Mouse (Mus musculus) hindbrain, embryonic 10.5 days (tissue): ENCODE data around the gene Pradc1. TPM values are rescaled to one million over a fixed set of nuclear protein-coding genes. Genes with fewer than 3 reads are reported as not detected.

ENCODE experiments used
- DNase-seq: peaks from one replicate; pipeline ENCODE4 v3.0.0-alpha.2; 2017; ENCODE audit warnings: low spot score
- H3K27ac ChIP-seq: fragments of 300-500 bp; sonication (generic); 2 replicates; pipeline ENCODE4 v1.5.1; 2016; ENCODE audit warnings: mild to moderate bottlenecking, moderate library complexity
- H3K27me3 ChIP-seq: fragments of 300-500 bp; sonication (generic); 2 replicates; pipeline ENCODE4 v1.6.1; 2016; ENCODE audit warnings: mild to moderate bottlenecking; ENCODE audit not compliant: poor library complexity, insufficient read depth, severe bottlenecking
- H3K36me3 ChIP-seq: fragments of 300-500 bp; sonication (generic); 2 replicates; pipeline ENCODE4 v1.6.1; 2016; ENCODE audit warnings: mild to moderate bottlenecking, moderate library complexity
- H3K4me1 ChIP-seq: fragments of 300-500 bp; sonication (generic); replicated peaks from 2 replicates; pipeline ENCODE4 v1.6.1; 2016; ENCODE audit warnings: mild to moderate bottlenecking
- H3K4me3 ChIP-seq: fragments of 300-500 bp; sonication (generic); 2 replicates; pipeline ENCODE4 v1.5.1; 2016; ENCODE audit warnings: mild to moderate bottlenecking, moderate library complexity
- H3K9me3 ChIP-seq: fragments of 300-500 bp; sonication (generic); 2 replicates; pipeline ENCODE4 v1.6.1; 2016; ENCODE audit warnings: mild to moderate bottlenecking, moderate library complexity
- WGBS: fragments of 180-500 bp; shearing (Covaris S2); methylation state at CpG from one replicate; pipeline ENCODE4 v1.1.7; 2016; 5-methylcytosine and 5-hydroxymethylcytosine counted together
- polyA plus RNA-seq: library from polyadenylated mRNA; unstranded; fragments of >200 nt; fragmentation: Nextera tagmentation; extraction: Ambion mirVana; gene quantifications from 2 replicates; pipeline ENCODE4 v1.2.1, GENCODE M21; 2016

The Pradc1 gene
- polyA plus RNA-seq: 37.5 and 40.7 TPM in 2 replicates

GRCm38 (mm10) chr6:85451664-85452410 lies at the start of gene Pradc1:
Gene Pradc1 (minus strand): TSS chr6:85451970.
- H3K4me1 ChIP-seq: peaks cover 53% of the 10 kb centered on the region
- under 1% methylated on average over 54 of the region's 54 CpGs for whole genome bisulfite sequencing
- peaks cover 31% of the 10 kb centered on the region for H3K36me3 ChIP-seq
- no peaks in the 10 kb centered on the region for H3K9me3 ChIP-seq
- no peaks in the 10 kb centered on the region for H3K27me3 ChIP-seq
- peak within 1 kb of the TSS; percentile 97 for H3K27ac ChIP-seq
- H3K4me3 ChIP-seq: peak within 1 kb of the TSS; percentile 92
- peak; percentile 99 for DNase-seq

- Histone ChIP-seq H3K36me3 (no peaks in the 10 kb centered on the region), H3K4me1 (peaks cover 25% of the 10 kb centered on the region), H3K9me3 (no peaks in the 10 kb centered on the region), H3K27ac (no peak overlapping the region), H3K27me3 (peaks cover 44% of the 10 kb centered on the region), H3K4me3 (no peak overlapping the region)
- WGBS: 76% methylated on average over 1 of the region's 1 CpGs
- no peak for DNase-seq
These were observed 48.6 kb upstream of the Pradc1 start for GRCm38 (mm10) chr6:85500416-85500815.

DNA sequence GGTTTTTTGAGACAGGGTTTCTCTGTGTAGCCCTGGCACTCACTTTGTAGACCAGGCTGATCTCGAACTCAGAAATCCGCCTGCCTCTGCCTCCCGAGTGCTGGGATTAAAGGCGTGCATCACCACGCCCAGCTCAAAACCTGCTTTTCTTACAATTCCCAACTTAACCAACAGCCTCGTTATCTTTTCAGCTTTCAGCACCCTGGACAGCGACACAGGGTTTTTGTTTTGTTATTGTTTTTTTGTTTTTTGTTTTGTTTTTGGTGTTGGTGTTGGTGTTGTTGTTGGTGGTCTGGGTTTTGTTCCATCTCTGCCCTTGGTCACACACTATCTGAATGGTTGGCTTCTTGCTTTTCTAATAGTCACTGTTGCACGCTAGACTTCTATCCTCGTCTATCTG lies 46.4 kb upstream of the Pradc1 start:
- DNase-seq: no peak

DNA sequence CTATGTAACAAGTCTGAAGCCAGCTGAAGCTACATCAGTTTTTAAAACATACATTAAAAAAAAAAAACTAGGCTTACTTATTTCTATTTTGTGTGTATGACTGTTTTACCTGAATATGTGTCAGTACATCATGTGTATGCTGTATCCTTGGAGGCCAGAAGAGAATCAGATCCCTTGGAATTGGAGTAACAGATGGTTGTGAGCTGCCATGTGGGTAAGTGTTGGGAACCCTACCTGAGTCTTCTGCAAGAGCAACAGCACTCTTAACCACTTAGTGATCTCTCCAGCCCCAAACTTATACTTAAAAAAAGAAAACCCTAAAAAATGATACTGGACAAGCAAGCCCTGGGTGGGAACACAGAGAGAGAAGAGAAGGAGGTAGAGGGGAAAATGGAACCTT lies 45.2 kb upstream of the Pradc1 start:
- no peaks in the 10 kb centered on the region for H3K36me3 ChIP-seq
- no peak overlapping the region for H3K27ac ChIP-seq
- no peaks in the 10 kb centered on the region for H3K9me3 ChIP-seq
- H3K4me3 ChIP-seq: no peak overlapping the region
- H3K4me1 ChIP-seq: peaks cover 8% of the 10 kb centered on the region
- DNase-seq: no peak
- peaks cover 10% of the 10 kb centered on the region; the same call in 1 of the 2 replicates for H3K27me3 ChIP-seq

More for the DNA sequence above, 46.4 kb upstream of the Pradc1 start:
- Histone ChIP-seq H3K36me3 (no peaks in the 10 kb centered on the region), H3K27me3 (peaks cover 22% of the 10 kb centered on the region), H3K9me3 (no peaks in the 10 kb centered on the region), H3K4me1 (peaks cover 19% of the 10 kb centered on the region), H3K4me3 (no peak overlapping the region), H3K27ac (no peak overlapping the region)
- WGBS: 69% methylated on average over 9 of the region's 9 CpGs

DNA sequence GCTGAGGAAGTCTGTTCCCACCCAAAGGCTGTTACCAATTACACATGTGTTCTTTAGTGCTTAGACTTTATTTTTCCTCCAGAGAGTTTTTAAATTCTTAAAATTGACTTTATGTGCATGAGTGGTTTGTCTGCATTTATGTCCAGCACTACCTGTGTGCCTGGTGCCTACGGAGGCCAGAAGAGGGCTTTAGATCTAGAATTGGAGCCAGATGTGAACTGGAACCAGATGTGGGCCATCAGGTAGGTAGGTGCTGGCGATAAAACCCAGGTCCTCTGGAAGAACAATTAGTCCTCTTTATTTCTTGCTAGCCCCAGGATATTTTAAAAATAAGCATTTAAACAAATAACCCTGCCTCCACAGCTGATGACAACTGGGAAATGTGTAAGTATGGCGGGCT lies 39.8 kb upstream of the Pradc1 start:
- no peaks in the 10 kb centered on the region for H3K36me3 ChIP-seq
- no peak overlapping the region for H3K27ac ChIP-seq
- DNase-seq: no peak
- H3K4me3 ChIP-seq: no peak overlapping the region
- WGBS: 87% methylated on average over 3 of the region's 3 CpGs
- H3K9me3 ChIP-seq: no peaks in the 10 kb centered on the region
- H3K27me3 ChIP-seq: peaks cover 12% of the 10 kb centered on the region
- H3K4me1 ChIP-seq: peaks cover 24% of the 10 kb centered on the region

DNA sequence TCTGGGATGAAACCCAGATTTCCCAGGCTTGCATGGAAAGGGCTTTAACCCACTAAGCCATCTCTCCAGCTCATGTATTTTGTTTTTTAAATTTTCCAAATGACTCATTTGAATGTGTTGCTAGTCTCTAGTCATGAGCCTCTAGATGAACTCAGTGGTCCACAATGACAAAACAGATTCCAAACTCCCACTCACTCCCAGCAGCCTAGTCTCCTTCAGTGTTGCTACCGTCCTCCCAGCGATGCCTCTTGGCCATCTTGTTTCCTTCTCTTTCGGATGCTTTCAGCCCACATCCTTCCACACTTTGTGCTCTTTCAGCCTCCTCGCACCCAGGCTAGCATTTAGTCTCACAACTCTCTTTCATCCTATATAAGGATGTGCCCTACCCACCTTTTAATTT lies 38.5 kb upstream of the Pradc1 start:
- Histone ChIP-seq H3K4me3 (no peak overlapping the region), H3K27me3 (peaks cover 25% of the 10 kb centered on the region), H3K9me3 (no peaks in the 10 kb centered on the region), H3K4me1 (peaks cover 24% of the 10 kb centered on the region), H3K27ac (no peak overlapping the region), H3K36me3 (no peaks in the 10 kb centered on the region)
- WGBS: 80% methylated on average over 4 of the region's 4 CpGs
- DNase-seq: no peak

- Histone ChIP-seq H3K27ac (peak overlapping the region; percentile 14; the same call in 1 of the 2 replicates), H3K4me3 (no peak overlapping the region), H3K9me3 (no peaks in the 10 kb centered on the region), H3K4me1 (peaks cover 26% of the 10 kb centered on the region), H3K36me3 (no peaks in the 10 kb centered on the region), H3K27me3 (peaks cover 31% of the 10 kb centered on the region)
- WGBS: 79% methylated on average over 3 of the region's 3 CpGs
- no peak for DNase-seq
These were observed 37.9 kb upstream of the Pradc1 start for GRCm38 (mm10) chr6:85489717-85490116.

GRCm38 (mm10) chr6:85488510-85488909 lies 36.7 kb upstream of the Pradc1 start:
- Histone ChIP-seq H3K36me3 (no peaks in the 10 kb centered on the region), H3K4me1 (peaks cover 37% of the 10 kb centered on the region), H3K4me3 (no peak overlapping the region), H3K9me3 (no peaks in the 10 kb centered on the region), H3K27me3 (peaks cover 43% of the 10 kb centered on the region), H3K27ac (peak overlapping the region; percentile 14)
- peak; percentile 45 for DNase-seq
- WGBS: 33% methylated on average over 4 of the region's 4 CpGs

DNA sequence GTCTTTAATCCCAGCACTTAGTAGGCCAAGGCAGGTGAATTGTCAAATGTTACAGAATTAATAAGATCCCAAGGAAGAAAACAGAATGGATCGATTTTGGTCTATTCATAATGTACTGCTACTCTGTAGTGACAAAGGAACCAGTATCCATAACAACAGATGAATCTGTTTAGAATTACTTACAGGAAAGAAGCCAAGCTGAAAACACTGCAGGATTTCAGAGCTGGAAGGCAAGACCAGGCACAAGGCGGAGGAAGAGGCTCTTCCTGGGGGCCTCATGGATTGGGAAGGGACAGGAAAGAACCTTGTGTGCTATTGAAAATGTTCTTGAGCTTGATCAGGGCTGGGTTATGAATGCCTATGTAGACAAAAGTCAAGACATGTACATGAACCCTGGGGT lies 34.0 kb upstream of the Pradc1 start:
- 84% methylated on average over 2 of the region's 2 CpGs for WGBS
- Histone ChIP-seq H3K4me3 (no peak overlapping the region), H3K9me3 (no peaks in the 10 kb centered on the region), H3K27me3 (peaks cover 70% of the 10 kb centered on the region), H3K27ac (no peak overlapping the region), H3K36me3 (no peaks in the 10 kb centered on the region), H3K4me1 (peaks cover 37% of the 10 kb centered on the region)
- no peak for DNase-seq

- WGBS: 3% methylated on average over 92 of the region's 92 CpGs
- DNase-seq: peak; percentile 29
- H3K27ac ChIP-seq: no peak overlapping the region
- peaks cover 27% of the 10 kb centered on the region for H3K4me1 ChIP-seq
- no peaks in the 10 kb centered on the region for H3K36me3 ChIP-seq
- H3K9me3 ChIP-seq: no peaks in the 10 kb centered on the region
- peaks cover 87% of the 10 kb centered on the region for H3K27me3 ChIP-seq
- peak overlapping the region; percentile 46 for H3K4me3 ChIP-seq
These were observed 32.3 kb upstream of the Pradc1 start for GRCm38 (mm10) chr6:85483843-85484721.

GRCm38 (mm10) chr6:85480685-85481084 lies 28.9 kb upstream of the Pradc1 start:
- H3K36me3 ChIP-seq: no peaks in the 10 kb centered on the region
- WGBS: 69% methylated on average over 16 of the region's 16 CpGs
- H3K27me3 ChIP-seq: peaks cover 82% of the 10 kb centered on the region
- no peak overlapping the region for H3K4me3 ChIP-seq
- no peak for DNase-seq
- H3K9me3 ChIP-seq: no peaks in the 10 kb centered on the region
- no peak overlapping the region for H3K27ac ChIP-seq
- H3K4me1 ChIP-seq: peaks cover 16% of the 10 kb centered on the region

DNA sequence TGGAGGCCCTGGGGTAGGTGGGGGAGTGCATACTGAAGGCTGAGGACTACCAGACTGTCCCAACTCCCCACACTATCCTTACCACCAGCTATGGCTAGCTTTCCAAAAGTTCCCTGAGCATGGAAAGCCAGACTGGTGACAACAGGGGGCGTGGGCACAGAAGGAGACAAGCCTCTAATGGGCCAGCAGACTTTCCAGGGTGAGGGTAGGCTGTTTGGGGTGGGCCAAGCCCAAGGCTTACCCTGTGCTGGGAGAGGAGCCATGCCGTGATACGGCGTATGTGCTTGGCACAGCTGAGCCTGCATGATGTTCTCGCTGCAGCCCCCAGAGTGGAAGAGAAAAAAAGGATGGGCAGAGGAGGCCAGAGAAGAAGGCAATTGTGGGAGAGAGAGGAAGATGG lies 28.2 kb upstream of the Pradc1 start:
- peaks cover 75% of the 10 kb centered on the region for H3K27me3 ChIP-seq
- H3K4me1 ChIP-seq: peaks cover 16% of the 10 kb centered on the region
- WGBS: 89% methylated on average over 5 of the region's 5 CpGs
- DNase-seq: no peak
- no peaks in the 10 kb centered on the region for H3K9me3 ChIP-seq
- H3K36me3 ChIP-seq: no peaks in the 10 kb centered on the region
- H3K4me3 ChIP-seq: no peak overlapping the region
- H3K27ac ChIP-seq: no peak overlapping the region

GRCm38 (mm10) chr6:85478416-85478815 lies 26.6 kb upstream of the Pradc1 start:
- 43% methylated on average over 14 of the region's 14 CpGs for WGBS
- H3K27me3 ChIP-seq: peaks cover 60% of the 10 kb centered on the region

More at GRCm38 (mm10) chr6:85478416-85478815, 26.6 kb upstream of the Pradc1 start:
- Histone ChIP-seq H3K4me3 (no peak overlapping the region), H3K9me3 (no peaks in the 10 kb centered on the region), H3K27ac (no peak overlapping the region), H3K36me3 (no peaks in the 10 kb centered on the region), H3K4me1 (0 out of 2 replicates have a peak, but pooled peaks cover 3% of the 10 kb centered on the region)
- no peak for DNase-seq
